Mouse (Mus musculus): ENCODE data around the gene Ifi208.
"Not testable (repeated sequence)": the region's sequence is repeated elsewhere in the genome, so short reads cannot be mapped to it uniquely, and the experiment has no call there.

Gene Ifi208

DNA sequence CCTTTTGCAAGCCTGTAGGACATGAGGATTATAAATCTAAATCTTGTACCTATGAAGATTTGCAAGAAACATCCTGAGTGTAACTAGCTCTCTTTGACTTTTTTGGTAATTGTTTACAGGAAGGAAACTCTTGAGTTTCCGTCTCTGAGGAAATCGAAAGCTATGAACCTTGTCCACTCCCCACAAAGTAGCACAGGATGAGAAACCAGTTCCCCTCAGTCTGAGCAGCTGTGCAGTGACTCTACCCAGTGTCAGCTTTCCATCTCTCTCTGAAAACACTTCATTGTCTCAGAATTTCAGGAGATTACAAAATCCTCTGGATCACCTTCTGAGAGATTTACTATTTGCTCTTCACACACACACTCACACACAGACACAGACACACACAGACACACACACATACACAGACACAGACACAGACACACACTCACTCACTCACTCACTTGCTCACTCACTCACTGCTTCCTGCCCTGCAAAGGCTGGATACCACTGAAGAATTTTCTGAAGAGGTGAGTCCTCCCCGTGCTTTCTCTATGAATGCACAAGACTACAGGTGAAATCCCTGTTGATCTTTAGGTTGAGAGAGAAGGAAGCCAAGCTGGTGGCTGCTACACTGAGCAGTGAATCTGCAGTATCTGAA is at the start of gene Ifi208:
TSS of gene Ifi208 (plus strand) at position 218 of the 640 bp plus-strand sequence.
- not testable (repeated sequence) for DNase-seq

DNA sequence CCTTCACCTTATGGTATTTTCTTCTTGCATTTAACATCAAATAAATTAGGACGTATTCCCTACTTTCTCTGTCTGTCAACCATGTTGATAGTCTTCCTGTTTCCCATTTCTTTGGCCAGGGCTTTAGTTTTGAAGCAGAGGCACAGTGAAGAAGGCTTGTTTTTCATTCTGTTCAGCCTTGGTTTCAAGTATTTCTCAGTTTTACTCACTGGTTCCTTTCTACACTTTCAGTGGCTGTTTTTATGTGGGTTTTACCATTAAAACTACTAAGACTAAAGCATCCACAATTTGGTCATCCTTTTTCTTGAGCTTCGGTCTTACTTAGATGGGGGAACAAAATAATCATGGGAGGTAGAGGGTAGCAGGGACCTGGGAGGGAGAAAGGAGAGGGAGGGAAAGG is 49.4 kb upstream of the Ifi208 start:
- DNase-seq = no peak

DNA sequence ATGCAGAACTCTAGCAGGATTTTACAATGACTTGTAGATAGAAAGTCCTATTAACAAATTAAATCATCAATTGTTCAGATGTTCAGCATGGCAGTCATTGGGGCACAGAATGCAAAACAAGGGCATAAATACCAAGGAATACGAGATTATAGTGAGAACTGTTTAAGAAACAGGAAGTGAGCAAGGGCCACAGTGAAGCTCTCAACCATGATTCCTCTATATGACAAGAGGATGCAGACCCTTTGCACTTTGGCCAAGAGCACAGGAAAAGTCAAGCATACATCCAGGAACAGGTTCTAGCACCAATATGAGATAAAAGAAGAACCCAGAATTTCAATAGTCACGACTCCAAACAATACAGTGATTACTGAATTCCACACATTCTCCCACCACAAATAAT is 46.8 kb upstream of the Ifi208 start:
- no peak for DNase-seq

DNA sequence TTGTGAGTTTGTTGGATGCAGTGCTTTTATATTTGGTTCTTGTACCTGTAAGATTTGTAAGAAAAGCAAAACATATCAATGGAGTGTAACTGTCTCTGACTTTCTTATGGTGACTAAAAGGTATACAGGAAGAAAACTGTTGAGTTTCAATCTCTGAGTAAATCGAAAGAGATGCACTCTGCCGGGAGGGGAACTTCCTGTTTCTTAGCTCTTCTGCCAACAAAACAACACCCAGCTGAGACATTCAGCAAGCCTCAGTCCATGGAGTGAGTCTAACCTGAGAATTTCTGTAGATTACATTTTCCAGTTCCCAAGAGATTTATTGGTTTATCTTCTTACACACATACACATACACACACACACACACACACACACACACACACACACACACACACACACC is 42.9 kb upstream of the Ifi208 start, which contains the start of gene Ifi209:
TSS of gene Ifi209 (plus strand) at position 296 of the 400 bp plus-strand sequence.
- DNase-seq = not testable (repeated sequence)

GRCm38 (mm10) chr1:173633969-173634645 is 39.4 kb upstream of the Ifi208 start:
- DNase-seq = no peak

DNA sequence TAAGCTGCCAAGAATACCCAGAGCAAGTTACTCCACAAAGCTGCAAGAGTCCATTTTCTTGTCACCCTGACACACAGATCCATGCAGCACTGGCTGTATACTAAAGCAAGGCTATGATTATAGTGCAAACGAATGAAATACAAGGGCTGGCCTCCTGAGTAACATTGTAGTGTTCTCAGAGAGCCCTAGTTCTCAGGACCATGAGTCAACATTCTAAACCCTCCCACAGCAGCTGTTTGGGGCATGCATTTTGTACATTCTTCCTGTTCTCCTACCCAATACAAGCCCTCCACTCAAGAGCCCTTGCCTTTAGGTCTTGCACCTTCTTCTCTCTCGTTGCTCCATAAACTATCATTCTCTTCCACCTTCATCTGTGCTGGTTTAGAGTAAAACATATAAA is 28.1 kb upstream of the Ifi208 start:
- DNase-seq = no peak

DNA sequence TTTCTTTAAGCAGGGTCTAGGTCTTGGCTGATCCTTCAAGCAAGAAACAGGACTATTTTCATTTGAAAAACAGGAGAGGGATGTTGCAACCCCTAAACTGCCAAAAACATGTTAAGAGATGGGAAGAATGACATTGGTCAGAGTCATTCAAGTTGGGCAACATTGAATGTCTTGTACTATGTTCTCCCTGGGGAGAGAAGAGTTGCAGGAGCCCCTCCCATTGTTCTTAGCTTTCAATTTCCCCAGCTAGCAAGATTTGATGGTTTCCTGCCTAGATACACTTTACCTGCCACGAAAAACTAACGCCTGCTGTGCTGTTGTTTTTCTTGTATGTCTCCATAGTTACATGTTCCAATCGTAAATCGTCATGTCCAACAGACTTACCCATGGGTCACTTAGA is 15.5 kb upstream of the Ifi208 start:
- no peak for DNase-seq

DNA sequence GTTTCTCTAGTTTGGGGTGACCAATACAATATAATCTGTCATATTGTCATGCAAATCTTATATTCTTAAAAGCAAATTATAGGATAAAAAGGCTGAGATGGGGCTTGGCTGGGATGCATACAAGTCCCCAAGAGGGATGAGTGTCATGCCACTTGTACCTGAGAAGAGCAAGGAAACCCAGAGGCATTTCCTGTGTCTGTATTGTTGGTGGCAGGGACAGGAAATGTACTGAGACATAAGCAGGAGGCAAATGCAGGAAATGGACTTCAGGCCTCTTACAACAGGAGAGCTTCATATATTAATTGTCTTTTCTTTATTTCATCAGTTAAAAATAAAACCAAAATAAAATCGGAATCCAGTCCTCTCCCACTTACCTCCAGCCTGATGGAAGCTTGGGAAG is 5.1 kb downstream of the Ifi208 start:
- DNase-seq = not testable (repeated sequence)

DNA sequence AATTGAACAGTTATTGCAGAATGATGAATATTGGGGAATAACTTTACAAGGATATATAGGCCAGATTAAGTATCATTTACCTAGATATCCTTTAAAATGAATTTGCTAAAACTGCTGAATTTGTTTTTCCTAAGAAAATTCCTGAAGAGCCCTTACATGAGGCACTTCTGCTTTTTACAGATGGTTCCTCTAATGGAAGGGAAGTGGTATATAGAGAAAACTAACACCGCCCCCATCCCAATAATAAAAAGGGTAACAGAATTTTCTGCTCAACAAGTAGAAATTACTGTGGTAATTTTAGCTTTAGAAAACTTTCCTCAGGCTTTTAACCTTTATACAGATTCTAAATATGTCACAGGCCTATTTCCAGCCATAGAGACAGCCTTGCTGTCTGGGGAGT is 20.8 kb downstream of the Ifi208 start:
- no peak for DNase-seq

DNA sequence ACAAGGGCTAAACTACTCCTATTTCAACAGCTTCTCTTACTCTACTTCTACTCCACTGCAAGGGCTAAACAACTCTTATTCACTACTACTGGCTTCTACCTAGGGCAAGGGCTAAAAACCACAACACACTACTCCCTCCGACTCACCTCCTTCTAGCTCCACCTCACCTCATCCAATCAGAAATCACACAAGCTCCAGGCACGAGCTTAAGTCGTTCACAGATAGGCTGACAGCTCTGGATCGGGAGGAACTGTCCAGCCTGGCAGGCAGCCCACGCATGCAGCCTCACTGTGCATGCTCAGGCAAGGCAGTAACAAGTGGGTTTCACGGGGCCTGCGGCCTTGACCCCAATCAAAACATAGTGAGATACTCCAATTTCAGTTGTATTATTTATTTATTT is 59.7 kb downstream of the Ifi208 start:
- peak; percentile 1 for DNase-seq

GRCm38 (mm10) chr1:173735015-173735414 is 61.5 kb downstream of the Ifi208 start:
- DNase-seq = not testable (repeated sequence)

DNA sequence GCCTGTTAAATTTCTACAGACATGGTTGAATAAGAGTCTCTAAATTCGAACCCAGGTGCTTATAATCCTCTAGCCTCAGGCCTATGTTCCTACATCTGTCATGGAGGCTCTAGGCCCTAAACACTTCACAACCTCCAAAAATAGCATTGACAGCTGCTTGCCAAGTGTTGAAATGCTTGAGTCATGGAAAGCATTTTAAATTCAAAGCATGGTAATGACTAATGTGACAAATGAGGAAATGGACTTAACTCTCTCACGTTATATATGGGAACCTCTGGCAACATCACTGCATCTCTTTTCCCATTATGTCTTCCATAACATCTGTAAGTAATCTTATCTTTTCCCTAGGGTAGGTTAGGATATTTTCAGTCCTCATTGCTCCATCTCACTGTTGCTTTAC is 63.5 kb downstream of the Ifi208 start:
- no peak for DNase-seq

GRCm38 (mm10) chr1:173740537-173740936 is 67.1 kb downstream of the Ifi208 start:
- DNase-seq = no peak

GRCm38 (mm10) chr1:173741656-173742055 is 68.2 kb downstream of the Ifi208 start, which contains the start of gene Ifi207:
Gene Ifi207 (minus strand): TSS chr1:173741747.
- DNase-seq = no peak

DNA sequence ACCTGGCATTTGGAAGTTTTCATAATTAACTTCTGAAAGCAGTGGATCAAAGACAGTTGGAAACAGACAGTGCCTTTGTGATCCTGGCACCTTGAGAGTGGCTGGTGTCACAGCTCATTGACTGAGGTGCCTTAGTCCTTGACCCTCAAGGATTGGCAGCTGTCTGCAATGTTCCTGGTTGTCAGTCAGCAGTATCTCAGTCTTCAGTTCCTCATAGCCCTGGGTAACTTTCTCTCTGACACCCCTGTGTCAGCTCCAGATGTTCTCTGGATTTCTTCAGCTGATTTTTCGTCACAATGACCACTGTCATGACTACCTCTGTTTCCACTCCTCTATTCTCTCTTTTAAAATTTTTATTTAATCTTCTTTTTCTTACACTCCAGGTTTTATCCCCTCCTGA is 68.8 kb downstream of the Ifi208 start:
- DNase-seq = no peak

Data from retina, postnatal 1 day (tissue).